Mouse (Mus musculus) MEL (cell line): ENCODE measurements at regions not wholly inside any gene's neighbourhood (a gene's known extent, or its start where the extent isn't known, plus 50 kb on each side); places are given as distances from the start of the nearest gene placed in this dataset.

Source experiments
- CTCF ChIP-seq, 3 experiments: IDR thresholded peaks in 2 of 3; conservative IDR thresholded peaks in 1 of 3; 2 replicates each; pipeline ENCODE4 v1.5.1; 2011 to 2012; ENCODE audit warnings: low read length in 3 of 3, low read depth in 2 of 3, mild to moderate bottlenecking in 2 of 3, improper control_type of control experiment in 1 of 3, inconsistent platforms in 1 of 3, mixed read lengths in 1 of 3, moderate library complexity in 1 of 3; ENCODE audit not compliant: control insufficient read depth in 1 of 3, insufficient read depth in 1 of 3, poor library complexity in 1 of 3, severe bottlenecking in 1 of 3
- E2F4 ChIP-seq: IDR thresholded peaks from 2 replicates; pipeline ENCODE4 v1.6.1; 2011; ENCODE audit warnings: low read depth, low read length, improper control_type of control experiment, borderline replicate concordance
- EP300 ChIP-seq, 2 experiments: IDR thresholded peaks; 2 replicates each; pipeline ENCODE4 v1.6.1; 2011; ENCODE audit warnings: improper control_type of control experiment in 2 of 2, low read length in 2 of 2, low read depth in 1 of 2, mild to moderate bottlenecking in 1 of 2
- KAT2A ChIP-seq: conservative IDR thresholded peaks from 2 replicates; pipeline ENCODE4 v1.6.1; 2012; ENCODE audit warnings: low read depth, low read length, improper control_type of control experiment, inconsistent platforms
- MAFK ChIP-seq: IDR thresholded peaks from 2 replicates; pipeline ENCODE4 v1.6.1; 2011; ENCODE audit warnings: low read depth, mild to moderate bottlenecking, low read length, improper control_type of control experiment, borderline replicate concordance
- MXI1 ChIP-seq: IDR thresholded peaks from 2 replicates; pipeline ENCODE4 v1.6.1; 2011; ENCODE audit warnings: mild to moderate bottlenecking, low read depth, low read length, improper control_type of control experiment
- MYC ChIP-seq: IDR thresholded peaks from 2 replicates; pipeline ENCODE4 v1.6.1; 2011; ENCODE audit warnings: low read depth, mild to moderate bottlenecking, low read length, improper control_type of control experiment, moderate library complexity
- POLR2A ChIP-seq, 2 experiments: IDR thresholded peaks; 2 replicates each; pipeline ENCODE4 v1.6.1; 2011 to 2012; ENCODE audit warnings: low read length in 2 of 2, mild to moderate bottlenecking in 2 of 2, control low read depth in 1 of 2, improper control_type of control experiment in 1 of 2, low read depth in 1 of 2, moderate library complexity in 1 of 2; ENCODE audit not compliant: control insufficient read depth in 1 of 2, insufficient read depth in 1 of 2, poor library complexity in 1 of 2
- TAL1 ChIP-seq: IDR thresholded peaks from 2 replicates; pipeline ENCODE4 v1.6.1; 2012; ENCODE audit warnings: mild to moderate bottlenecking, inconsistent platforms, low read length, moderate library complexity, mixed read lengths
- TBP ChIP-seq: IDR thresholded peaks from 2 replicates; pipeline ENCODE4 v1.8.0; 2011; ENCODE audit warnings: low read depth, low read length, improper control_type of control experiment
- ZKSCAN1 ChIP-seq: IDR thresholded peaks from 2 replicates; pipeline ENCODE4 v1.6.1; 2012; ENCODE audit warnings: low read depth, mild to moderate bottlenecking, inconsistent platforms, low read length, improper control_type of control experiment, moderate library complexity

DNA sequence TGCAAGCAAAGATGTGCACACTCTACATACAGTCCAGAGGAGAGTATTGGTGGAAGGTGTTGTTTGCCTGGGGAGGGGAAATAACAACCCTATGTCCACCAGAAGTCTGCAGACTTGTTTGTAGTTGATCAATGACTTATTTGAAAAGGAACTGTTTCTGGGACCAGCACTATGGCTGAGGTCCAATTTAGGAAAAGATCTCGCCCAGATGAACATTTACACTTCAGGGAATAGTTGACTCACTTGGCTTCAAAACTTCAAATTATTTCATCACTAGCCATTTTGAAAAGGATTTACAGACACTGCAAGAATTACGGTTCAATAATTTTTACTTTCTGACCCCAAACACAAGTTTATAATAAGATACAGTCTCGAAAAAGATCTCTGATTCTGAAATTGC is 138.1 kb downstream of the Moxd1 start:
- TF ChIP-seq TBP (no peak), TAL1 (no peak), CTCF (IDR thresholded peaks at IDR 0.05 in 2 of 3, conservative IDR thresholded peaks at IDR 0.05 in 1 of 3; ENCODE audit: control insufficient read depth in 1 of 3, insufficient read depth in 1 of 3, low read depth in 2 of 3, low read length in 3 of 3, poor library complexity in 1 of 3, severe bottlenecking in 1 of 3) (no peak), EP300 (IDR thresholded peaks at IDR 0.05; ENCODE audit: low read depth in 1 of 2, low read length in 2 of 2) (no peak), KAT2A (no peak), MAFK (no peak), E2F4 (no peak), MXI1 (no peak), ZKSCAN1 (no peak), MYC (no peak), POLR2A (IDR thresholded peaks at IDR 0.05; ENCODE audit: control insufficient read depth in 1 of 2, insufficient read depth in 1 of 2, low read depth in 1 of 2, low read length in 2 of 2, poor library complexity in 1 of 2) (no peak)
